Mouse (Mus musculus) left cerebral cortex, adult 9 months (tissue): Measurements from ENCODE around the gene Ints4.
A peak's percentile ranks its signal among the peaks of the same experiment; 100 is the strongest.
"Not testable (repeated sequence)": the region's sequence is repeated elsewhere in the genome, so short reads cannot be mapped to it uniquely, and the experiment has no call there.

Experiments used
- DNase-seq, 2 experiments: peaks; one replicate each; pipeline ENCODE4 v3.0.0; 2022; ENCODE audit warnings: low spot score in 2 of 2

Ints4 gene

DNA sequence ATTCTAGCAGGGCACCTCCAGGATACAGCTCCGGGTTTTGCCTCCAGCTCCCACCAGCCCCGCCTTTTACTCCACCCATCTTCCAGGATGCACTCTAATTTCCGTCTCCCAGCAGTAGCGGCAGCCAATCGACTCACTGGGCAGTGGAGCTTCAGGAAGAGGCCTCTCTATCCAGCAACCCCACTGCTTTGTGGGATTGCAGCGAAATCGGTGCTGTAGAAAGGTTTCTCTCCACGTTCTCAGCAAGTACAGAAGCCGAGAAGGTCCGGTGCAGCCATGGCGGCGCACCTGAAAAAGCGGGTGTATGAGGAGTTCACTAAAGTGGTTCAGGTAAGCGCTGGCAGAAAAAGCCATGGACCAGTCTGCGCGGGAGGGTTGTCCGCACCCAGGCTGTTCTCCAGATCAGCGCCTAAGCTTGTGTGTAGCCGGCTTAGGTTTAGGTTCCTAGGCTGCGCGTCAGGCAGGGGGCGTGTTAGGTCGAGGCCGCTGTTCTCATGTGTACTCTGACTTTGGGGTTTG, at the start of gene Ints4:
Ints4 (plus strand) TSS at position 136 of the 519 bp plus-strand sequence.
- peak; percentile 88 to 94 for DNase-seq

DNA sequence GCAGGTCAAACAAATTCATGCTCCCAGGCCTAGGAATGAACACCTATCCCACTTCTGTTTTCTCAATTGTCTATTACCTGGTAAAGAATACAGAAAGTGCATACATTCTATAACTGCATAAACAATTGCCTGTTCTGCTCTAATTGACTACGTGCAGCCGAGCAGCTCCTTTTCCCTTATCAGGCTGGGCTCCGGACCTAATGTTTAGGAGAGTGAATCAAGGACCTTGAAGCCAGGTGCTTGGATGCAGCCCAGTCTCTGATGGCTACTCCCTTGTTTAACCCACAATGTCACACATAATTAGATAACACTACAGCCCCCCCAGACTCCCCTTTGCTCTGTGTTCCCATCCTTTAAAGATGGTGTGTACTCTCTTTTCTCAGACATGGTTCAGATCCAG, 47.2 kb upstream of the Ints4 start:
- not testable (repeated sequence) for DNase-seq

DNA sequence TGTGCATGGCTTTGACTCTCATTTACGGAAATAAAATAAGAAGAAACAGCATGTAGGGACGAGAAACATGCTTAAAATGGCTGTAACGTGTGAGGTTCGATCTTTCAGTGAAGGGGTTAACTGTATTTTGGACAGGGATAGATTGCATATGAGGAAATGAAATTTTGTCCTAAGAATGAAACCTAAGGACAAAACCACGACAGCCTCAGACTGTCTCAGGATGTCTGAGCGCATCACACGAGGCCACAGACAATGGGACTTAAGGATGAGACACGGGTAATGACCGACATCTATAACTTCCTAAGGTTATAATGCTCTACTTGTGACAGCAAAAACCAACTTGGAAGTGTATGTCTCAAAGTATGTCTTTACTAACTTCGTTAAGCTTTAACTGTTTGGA, 46.2 kb upstream of the Ints4 start:
- DNase-seq = no peak

DNA sequence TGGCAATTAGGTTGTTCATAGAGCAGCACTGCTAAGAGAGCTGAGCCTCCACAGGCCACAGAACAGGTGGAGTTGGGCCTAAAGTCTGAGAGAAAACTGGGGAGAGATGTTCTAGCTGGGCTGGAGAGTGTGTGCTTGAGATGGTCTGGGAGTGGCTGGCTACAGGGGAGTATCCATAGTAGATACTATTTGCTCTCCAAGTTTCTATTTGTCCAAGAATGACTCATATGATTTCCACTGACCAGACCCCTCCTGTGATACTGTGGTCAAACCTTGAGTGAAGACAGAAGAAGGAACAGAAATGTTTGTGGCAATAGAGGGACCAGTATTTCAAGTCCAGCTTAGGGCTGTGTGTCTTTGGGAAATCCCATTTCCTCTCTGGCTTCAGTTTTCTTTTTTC, 41.8 kb upstream of the Ints4 start:
- no peak for DNase-seq

DNA sequence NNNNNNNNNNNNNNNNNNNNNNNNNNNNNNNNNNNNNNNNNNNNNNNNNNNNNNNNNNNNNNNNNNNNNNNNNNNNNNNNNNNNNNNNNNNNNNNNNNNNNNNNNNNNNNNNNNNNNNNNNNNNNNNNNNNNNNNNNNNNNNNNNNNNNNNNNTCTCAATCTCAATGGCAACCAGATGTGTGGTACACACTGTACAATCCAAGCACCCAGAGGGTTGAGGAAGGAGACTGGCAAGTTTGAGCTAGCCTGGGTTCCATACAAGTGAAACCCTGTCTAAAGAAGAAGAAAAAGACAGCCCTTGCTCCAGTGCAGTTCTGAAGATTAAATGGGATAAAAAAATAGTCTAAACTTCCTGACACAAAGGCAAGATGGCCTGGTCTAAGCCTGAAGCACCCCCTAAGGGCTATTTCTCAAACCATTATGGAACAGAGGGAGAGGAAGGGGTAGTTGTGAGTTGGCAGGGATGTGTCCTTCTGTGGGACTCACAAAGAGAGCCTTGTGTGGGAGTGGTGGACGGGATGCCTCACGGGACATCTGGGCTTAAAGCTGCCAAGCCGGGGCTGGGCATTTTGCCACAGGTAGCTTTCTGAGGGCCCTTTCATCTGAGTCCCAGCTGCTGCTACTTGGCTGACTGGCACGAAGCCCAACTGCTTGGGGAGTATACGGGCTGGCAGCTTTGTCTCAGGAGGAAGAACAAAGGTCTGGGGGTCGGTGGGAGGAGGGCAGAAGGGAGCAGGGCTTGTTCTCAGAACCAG, 34.4 kb upstream of the Ints4 start:
- peak; percentile 89 to 94 for DNase-seq

DNA sequence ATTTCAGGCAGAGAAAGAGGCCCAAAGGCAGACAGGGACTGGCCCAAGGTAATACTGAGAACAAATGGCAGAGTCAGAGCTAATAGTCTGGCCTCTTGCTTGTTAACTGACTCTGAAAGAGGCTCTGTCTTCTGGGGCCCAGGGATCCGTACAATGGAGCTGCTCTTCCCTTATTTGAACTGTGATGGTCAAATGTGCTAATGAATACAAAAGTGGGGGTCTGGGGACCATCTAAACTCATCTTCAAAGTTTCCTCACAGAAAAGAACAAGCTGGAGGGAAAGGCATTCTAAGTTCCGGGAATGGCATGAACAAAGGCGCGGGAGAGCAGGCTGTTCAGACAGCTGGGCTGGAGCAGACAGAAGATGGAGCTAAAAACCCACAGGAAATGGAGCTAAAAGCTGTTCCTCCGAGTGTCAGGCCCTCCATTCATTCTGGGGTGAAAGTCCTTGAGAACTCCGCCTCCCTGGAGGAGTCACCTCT, 33.7 kb upstream of the Ints4 start:
- peak in 1 of 2 experiments; percentile 32 for DNase-seq

DNA sequence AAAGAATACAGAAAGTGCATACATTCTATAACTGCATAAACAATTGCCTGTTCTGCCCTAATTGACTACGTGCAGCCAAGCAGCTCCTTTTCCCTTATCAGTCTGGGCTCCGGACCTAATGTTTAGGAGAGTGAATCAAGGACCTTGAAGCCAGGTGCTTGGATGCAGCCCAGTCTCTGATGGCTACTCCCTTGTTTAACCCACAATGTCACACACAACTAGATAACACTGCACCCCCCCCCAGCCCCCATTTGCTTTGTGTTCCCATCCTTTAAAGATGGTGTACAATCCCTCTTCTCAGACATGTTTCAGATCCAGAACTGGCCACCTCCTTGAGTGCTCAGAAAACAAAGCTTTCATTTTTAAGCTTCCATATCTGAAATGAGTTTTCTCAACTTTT, 29.7 kb upstream of the Ints4 start, which contains the start of gene Kctd14:
Kctd14 (plus strand) TSS at position 301 of the 400 bp plus-strand sequence.
- not testable (repeated sequence) for DNase-seq

DNA sequence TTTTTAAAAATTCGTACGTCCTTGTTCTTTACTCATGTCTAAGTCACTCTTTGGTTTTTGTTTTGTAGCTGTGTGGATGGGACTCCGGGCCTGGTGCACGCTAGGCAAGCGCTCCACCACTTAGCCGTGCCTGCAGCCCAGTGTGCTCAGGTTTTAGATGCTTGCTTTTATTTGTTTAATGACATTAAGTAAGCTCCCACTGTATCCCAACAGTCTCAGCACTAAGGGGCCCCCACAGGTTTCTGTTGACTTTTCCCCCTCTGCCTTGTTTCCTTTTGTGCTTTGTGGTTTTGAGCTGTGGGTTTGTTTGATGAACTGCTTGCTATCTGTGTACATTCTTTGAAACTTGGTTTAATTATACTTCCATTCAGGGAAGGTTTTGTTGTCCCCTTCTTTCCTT, 28.6 kb upstream of the Ints4 start:
- DNase-seq = no peak

DNA sequence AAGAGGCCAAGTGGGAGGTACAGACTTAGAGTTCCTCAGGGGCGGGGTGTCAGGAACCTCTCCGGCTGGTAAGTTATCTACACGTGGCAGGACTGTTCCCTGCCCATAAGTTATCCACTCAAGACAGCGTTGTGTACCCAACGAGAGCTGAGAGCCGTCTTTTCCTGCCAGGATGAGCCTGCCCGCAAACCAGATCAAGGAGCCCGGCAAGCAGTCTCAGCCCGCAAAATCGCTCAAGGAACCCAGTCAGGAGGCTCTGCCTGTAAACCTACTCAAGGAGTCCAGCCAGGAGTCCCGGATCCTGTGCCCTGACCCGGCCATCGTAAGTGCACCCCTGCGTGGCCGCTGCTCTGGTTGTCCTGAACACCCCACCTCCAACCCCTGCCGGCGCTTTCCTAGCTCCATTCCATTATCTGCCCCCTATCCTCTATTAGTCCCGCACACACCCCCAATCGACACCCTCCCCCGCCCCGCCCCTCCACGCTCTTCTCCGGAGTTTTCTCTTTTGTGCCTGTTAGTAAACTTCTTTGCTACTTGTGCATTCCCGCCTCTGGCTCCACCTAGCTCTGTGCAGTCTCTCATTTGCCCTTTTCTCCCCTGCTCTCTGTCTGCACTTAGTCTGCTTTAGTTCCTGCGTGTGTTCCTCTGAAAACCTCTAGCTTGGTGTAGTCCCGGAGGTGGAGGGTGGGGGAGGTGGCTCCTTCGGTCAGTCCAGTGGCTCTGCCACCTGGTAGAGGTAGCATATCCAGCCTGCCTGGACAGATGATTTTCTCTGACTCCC, 27.4 kb upstream of the Ints4 start:
- DNase-seq = no peak

DNA sequence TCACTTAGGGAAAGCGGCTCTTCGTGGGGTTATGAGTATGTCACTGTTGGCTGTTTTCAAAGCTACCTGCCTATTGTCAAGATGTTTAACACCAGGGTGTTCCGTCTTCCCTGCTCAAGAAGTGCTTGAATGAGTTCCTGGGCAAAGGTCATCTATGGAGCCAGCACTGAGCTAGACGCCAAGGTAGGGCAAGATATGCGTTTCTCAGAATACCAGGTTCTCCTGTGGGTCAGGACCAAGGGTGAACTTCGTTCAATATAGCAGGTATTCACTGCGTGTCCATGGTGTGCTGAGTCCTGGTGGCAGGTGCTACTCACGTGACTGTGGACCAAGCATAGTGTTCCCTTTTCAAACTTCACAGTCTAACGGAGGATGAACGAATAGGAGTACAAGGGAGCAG, 26.0 kb upstream of the Ints4 start:
- DNase-seq = no peak

DNA sequence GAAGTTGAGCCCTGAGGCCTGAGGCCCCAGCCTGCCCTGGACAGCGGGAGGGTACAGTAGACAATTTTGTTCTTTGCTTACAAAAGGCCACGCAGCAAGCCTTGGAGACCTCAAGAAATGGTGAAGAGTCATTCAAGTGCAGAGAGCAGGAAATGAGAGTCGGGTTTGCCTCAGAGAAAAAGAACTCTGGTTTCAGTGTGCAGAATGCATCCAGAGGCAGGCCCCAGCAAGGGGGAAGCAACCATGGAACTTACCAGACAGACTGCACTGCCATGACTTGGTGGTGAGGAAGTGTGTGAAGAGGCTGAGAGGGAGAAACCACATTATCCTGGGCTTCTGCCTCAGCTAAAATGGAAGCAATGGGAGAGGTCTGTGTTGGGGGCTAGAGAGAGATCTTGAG, 25.2 kb upstream of the Ints4 start:
- no peak for DNase-seq

DNA sequence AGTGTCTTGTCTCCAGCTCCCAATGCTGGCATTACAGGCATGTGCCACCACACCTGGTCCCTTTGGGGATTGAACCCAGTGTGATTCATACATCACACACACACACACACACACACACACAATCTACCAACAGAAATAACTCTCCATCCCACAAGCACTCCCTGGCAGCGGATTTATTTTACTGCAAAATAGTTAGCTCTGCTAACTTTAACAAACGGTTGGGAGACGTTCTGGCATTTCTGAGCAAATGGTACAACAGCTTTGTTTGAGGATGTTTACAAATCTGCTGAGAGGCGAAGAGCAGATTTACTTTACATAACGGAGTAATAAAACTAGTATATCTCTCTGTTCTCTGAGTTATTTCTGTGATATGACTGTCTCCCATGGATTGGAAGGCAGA, 7.8 kb upstream of the Ints4 start:
- peak in 1 of 2 experiments; percentile 27 for DNase-seq

DNA sequence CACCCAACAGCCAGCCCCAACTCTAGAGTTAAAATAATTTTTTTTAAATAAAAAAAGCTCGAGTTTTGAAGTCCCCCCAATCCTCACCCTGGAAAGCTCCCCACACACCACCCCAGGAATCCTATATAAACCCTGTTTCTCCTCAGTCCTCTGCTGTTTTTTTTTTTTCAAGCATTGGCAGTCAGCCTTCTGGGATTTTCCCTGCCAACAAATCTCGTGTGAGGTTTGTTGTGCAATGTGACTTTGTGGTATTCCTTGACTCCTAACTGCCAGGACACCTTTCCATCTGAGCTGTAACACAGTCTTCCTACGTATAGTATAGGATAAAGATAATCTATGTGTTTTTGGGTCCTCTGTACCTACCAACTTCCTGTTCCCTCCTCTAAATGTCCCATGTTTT, 1.4 kb upstream of the Ints4 start:
- DNase-seq = no peak

DNA sequence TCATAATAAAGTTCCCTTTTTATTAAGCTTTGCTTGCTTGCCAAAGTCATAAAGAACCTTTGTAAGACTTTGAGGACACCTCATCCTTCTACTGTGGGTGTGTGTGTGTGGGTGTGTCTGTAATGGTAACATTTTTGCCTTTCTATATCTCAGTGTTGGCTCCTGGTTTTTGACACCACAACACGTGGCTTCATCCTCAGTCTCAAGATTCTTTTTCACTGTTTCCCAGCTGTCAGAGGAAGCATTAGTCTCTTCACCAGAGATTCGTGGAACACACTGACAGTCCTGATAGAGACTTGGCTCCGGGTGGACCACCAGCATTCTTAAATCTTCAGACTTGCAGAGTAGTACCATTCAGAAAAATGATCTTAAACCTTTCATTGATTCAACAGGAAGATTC, 466 bp upstream of the Ints4 start:
- no peak for DNase-seq

DNA sequence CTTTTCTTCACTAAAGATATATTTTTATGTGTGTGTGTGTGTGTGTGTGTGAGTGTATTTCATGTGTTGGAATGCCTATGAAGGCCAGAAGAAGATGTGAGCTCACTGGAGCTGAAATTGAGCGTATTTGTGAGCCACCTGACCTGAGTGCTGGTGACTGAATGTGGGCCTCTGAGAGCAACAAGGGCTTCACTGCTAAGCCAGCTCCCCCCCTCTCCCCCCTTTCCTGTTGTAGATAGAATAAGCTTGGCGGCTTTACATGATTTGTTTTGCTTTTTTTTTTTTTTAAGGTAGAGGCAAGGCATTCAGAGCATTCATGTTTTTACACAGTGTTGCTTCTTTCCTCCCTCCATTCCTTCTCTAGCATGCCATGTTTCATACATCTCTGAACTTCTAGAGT, 2.6 kb downstream of the Ints4 start:
- DNase-seq = no peak

DNA sequence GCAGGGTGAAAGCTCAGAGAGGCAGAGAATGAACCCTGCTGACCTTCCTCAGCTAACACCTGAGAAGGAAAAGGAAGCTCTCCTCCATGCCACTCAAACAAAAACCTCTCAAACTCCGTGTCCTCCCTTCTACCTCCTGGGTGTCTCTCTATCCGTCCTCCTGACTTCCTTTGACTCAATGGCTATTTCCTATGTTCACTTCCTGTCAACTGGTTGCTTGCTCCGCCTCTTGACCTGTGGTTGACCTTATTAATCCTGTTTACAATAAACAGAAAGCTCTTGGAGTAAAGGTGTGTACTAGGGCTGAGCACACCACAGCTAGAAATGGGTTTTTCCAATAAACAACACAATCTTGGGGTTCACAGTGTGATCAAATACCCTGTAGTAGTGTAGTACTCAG, 10.4 kb downstream of the Ints4 start:
- DNase-seq = no peak

DNA sequence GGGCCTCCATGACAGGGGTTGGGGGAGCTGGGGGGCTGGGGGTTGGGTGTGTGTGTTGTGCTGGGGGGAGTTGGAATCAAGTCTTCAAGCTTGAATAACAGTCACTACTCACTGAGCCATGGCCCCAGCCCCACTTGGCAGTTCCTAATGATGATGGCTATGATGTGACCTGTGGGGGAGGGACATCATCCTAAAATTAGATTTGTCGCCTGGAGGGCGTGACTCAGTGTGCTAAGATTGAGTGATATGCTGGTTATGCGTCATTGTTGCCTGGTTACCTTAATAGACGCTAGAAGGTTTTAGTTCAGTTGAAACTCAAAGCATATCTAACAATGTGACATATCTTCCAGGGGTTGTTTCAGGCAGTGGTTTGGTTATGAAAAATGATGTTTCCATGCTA, 11.7 kb downstream of the Ints4 start:
- peak in 1 of 2 experiments; percentile 33 for DNase-seq

DNA sequence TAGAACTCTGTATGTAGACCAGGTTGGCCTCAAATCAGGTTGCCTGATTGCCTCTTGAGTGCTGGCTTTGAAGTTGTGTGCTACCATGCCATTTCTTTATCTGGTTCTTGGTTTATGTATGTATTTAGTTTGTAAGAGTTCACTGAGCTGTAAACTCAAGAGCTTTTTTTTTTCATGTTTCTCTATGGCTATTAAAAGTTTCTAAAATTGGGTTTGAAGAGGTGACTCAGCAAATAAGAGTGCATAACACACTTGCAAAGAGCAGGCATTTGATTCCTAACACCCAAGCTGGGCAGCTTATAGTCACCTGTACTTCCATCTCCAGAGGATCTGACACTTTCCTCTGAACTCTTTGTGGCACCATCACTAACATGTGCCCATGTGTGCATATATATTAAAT, 14.3 kb downstream of the Ints4 start:
- DNase-seq = no peak

DNA sequence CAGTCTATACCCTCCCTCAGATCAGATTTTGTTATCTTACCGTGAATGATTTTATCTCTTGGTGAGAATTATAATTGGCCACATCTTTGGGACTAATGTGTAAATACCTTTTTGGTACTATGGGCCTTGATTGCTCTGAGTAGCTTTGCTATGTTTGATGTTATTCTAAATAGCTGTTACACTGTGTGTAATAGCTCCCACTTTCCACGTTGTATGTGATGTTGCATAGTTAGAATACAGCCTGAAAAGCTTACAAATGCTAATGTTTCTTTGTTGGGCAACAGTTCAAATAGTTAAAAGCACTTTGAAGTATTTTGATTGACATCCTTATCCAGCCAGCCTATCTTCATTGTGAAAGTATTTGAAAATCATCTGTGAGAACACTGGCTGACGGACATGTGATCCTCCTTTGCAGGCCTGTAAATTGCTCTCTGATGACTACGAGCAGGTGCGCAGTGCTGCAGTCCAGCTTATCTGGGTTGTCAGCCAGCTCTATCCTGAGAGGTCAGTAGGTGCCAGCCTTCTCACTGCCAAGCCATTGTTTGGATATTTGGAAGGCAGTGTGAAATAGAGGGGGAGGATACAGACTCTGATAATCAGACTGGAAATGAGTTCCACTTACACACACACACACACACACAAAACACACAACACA, 19.9 kb downstream of the Ints4 start:
- DNase-seq = no peak

DNA sequence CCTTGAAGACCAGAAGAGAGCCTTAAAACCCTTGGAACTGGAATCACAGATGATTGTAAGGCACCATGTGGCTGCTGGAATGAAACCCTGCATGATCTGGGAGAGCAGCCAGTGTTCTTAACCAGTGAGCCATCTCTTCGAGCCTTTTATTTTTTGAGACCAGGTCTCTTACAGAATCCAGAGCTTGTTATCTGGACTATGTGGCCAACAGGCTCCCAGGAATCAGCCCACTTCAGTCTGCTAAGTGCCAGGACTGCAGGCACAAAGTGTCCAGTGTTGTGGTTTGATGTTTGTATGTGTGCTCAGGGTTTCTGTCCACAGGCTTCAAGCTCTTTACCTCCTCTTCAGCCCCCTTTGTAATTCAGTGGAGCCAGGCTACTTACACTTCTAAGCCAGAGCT, 34.0 kb downstream of the Ints4 start:
- DNase-seq = no peak

DNA sequence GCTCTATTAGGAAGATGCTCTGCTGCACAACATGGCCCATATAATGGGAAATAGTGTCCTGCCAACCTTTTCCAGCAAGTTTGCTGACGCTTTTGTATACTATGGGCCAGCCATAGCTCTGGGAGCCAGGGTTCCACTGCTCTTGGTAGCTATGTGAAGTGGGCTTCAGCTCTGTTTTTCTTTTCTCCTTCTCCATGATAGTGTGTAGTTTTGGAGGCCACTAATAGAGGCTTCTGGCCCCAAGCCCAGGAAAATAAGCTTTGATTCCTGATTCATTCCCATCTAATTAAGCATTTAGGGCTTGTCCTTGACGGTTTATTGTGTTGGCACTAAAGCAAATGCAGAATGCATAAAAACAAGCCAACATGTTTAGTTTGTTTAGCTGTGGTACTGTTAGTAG, 39.2 kb downstream of the Ints4 start:
- DNase-seq = peak in 1 of 2 experiments; percentile 13

DNA sequence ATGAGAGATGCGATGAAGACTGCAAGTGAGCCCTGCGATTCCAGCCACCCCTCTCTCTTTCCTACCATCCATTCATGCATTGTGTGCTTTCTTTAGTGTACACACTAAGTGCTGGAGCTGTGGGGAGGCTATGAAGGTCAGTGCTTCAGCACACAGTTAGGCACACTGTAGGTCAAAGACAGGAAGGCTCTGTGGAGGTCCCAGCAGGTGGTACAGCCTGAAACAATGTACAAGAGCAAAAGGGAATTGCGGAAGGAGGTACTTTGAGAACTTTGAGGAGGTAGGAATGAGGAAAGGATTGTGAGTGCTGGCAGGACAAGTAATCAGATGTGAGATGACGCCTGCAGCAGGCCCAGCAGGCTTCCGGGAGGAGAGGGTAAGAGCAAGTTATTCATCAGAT, 54.8 kb downstream of the Ints4 start:
- no peak for DNase-seq
